Mouse (Mus musculus) CH12.LX (cell line): ENCODE measurements around the gene Trp53rka. TPM values are rescaled to one million over a fixed set of nuclear protein-coding genes. Genes with fewer than 3 reads are reported as not detected.

Source experiments
- DNase-seq: peaks from one replicate; pipeline ENCODE4 v3.0.0-alpha.2; 2013; ENCODE audit errors: extremely low read depth
- H3K27ac ChIP-seq: 2 replicates; pipeline ENCODE4 v1.5.1; 2012; ENCODE audit warnings: low read depth, mild to moderate bottlenecking, control low read depth, moderate library complexity; ENCODE audit not compliant: insufficient read depth
- H3K27me3 ChIP-seq: replicated peaks from 2 replicates; pipeline ENCODE3; 2012; ENCODE audit warnings: inconsistent platforms
- H3K36me3 ChIP-seq, 2 experiments: replicated peaks in 1 of 2; 2 replicates each; pipeline versions ENCODE3 to v1.6.1; 2012; ENCODE audit warnings: inconsistent platforms in 1 of 2, low read length in 1 of 2, mild to moderate bottlenecking in 1 of 2, mixed read lengths in 1 of 2, moderate library complexity in 1 of 2; ENCODE audit not compliant: control insufficient read depth in 1 of 2, insufficient read depth in 1 of 2
- H3K4me1 ChIP-seq, 2 experiments: 2 replicates each; pipeline ENCODE4 v1.6.1; 2012; ENCODE audit warnings: inconsistent platforms in 1 of 2, moderate library complexity in 1 of 2; ENCODE audit not compliant: insufficient read depth in 2 of 2, control insufficient read depth in 1 of 2
- H3K4me2 ChIP-seq: 2 replicates; pipeline ENCODE4 v1.6.1; 2012; ENCODE audit warnings: low read depth, mild to moderate bottlenecking, control low read depth; ENCODE audit not compliant: poor library complexity, insufficient read depth, severe bottlenecking
- H3K4me3 ChIP-seq, 3 experiments: fragments of 150-350 bp in 1 of 3; sonication (generic) in 1 of 3; replicated peaks in 1 of 3; 2 replicates each; pipeline versions ENCODE3 to v1.5.1; 2011 to 2012; ENCODE audit warnings: low read depth in 2 of 3, low read length in 2 of 3, mild to moderate bottlenecking in 2 of 3, moderate library complexity in 2 of 3, control low read depth in 1 of 3, improper control_type of control experiment in 1 of 3, inconsistent platforms in 1 of 3, mixed read lengths in 1 of 3; ENCODE audit not compliant: poor library complexity in 1 of 3
- H3K79me2 ChIP-seq: replicated peaks from 2 replicates; pipeline ENCODE4 v1.6.1; 2012; ENCODE audit warnings: mild to moderate bottlenecking, moderate library complexity; ENCODE audit not compliant: control insufficient read depth, poor library complexity, insufficient read depth, severe bottlenecking; ENCODE audit errors: extremely low read depth
- H3K9ac ChIP-seq: 2 replicates; pipeline ENCODE4 v1.6.1; 2012; ENCODE audit warnings: low read depth, mild to moderate bottlenecking, control low read depth, moderate library complexity; ENCODE audit not compliant: insufficient read depth
- H3K9me3 ChIP-seq: replicated peaks from 2 replicates; pipeline ENCODE3; 2012; ENCODE audit warnings: low read length, inconsistent platforms, mixed read lengths
- BHLHE40 ChIP-seq: IDR thresholded peaks from 2 replicates; pipeline ENCODE4 v1.6.1; 2011; ENCODE audit warnings: mild to moderate bottlenecking, low read depth, low read length, improper control_type of control experiment
- CHD1 ChIP-seq: IDR thresholded peaks from 2 replicates; pipeline ENCODE4 v1.6.1; 2012; ENCODE audit warnings: low read depth, low read length, improper control_type of control experiment, inconsistent platforms
- CHD2 ChIP-seq: IDR thresholded peaks from 2 replicates; pipeline ENCODE4 v1.6.1; 2011; ENCODE audit warnings: low read length, improper control_type of control experiment
- CTCF ChIP-seq, 2 experiments: IDR thresholded peaks in 1 of 2; conservative IDR thresholded peaks in 1 of 2; 2 replicates each; pipeline ENCODE4 v1.5.1; 2011 to 2012; ENCODE audit warnings: low read depth in 2 of 2, low read length in 2 of 2, improper control_type of control experiment in 1 of 2, inconsistent platforms in 1 of 2, mild to moderate bottlenecking in 1 of 2, moderate library complexity in 1 of 2
- E2F4 ChIP-seq: IDR thresholded peaks from 2 replicates; pipeline ENCODE4 v1.6.1; 2011; ENCODE audit warnings: low read depth, low read length, improper control_type of control experiment; ENCODE audit not compliant: insufficient replicate concordance
- HCFC1 ChIP-seq: IDR thresholded peaks from 2 replicates; pipeline ENCODE4 v1.6.1; 2012; ENCODE audit warnings: low read depth, mild to moderate bottlenecking, inconsistent platforms, low read length, improper control_type of control experiment
- IRF4 ChIP-seq: IDR thresholded peaks from 2 replicates; pipeline ENCODE4 v1.6.1; 2014; ENCODE audit warnings: low read depth, mild to moderate bottlenecking, inconsistent platforms, low read length, improper control_type of control experiment
- JUN ChIP-seq: IDR thresholded peaks from 2 replicates; pipeline ENCODE4 v1.6.1; 2011; ENCODE audit warnings: low read depth, mild to moderate bottlenecking, low read length, improper control_type of control experiment, moderate library complexity; ENCODE audit not compliant: insufficient read depth
- JUND ChIP-seq: conservative IDR thresholded peaks from 2 replicates; pipeline ENCODE4 v1.6.1; 2011; ENCODE audit warnings: low read depth, low read length, improper control_type of control experiment
- MAFK ChIP-seq: IDR thresholded peaks from 2 replicates; pipeline ENCODE4 v1.6.1; 2011; ENCODE audit warnings: low read length, improper control_type of control experiment; ENCODE audit not compliant: insufficient replicate concordance
- MYC ChIP-seq: IDR thresholded peaks from 2 replicates; pipeline ENCODE4 v1.6.1; 2011; ENCODE audit warnings: low read depth, mild to moderate bottlenecking, improper control_type of control experiment, low read length
- NRF1 ChIP-seq: IDR thresholded peaks from 2 replicates; pipeline ENCODE4 v1.6.1; 2014; ENCODE audit warnings: low read depth, mild to moderate bottlenecking, inconsistent platforms, low read length, improper control_type of control experiment, moderate library complexity
- POLR2A ChIP-seq: IDR thresholded peaks from 2 replicates; pipeline ENCODE4 v1.6.1; 2011; ENCODE audit warnings: low read depth, mild to moderate bottlenecking, improper control_type of control experiment, low read length
- RAD21 ChIP-seq: IDR thresholded peaks from 2 replicates; pipeline ENCODE4 v1.6.1; 2011; ENCODE audit warnings: low read depth, mild to moderate bottlenecking, low read length, improper control_type of control experiment, moderate library complexity
- SIN3A ChIP-seq: IDR thresholded peaks from 2 replicates; pipeline ENCODE4 v1.6.1; 2012; ENCODE audit warnings: low read length, improper control_type of control experiment, inconsistent platforms
- TBP ChIP-seq: conservative IDR thresholded peaks from 2 replicates; pipeline ENCODE4 v1.6.1; 2011; ENCODE audit warnings: low read depth, low read length, improper control_type of control experiment
- TCF12 ChIP-seq: IDR thresholded peaks from 2 replicates; pipeline ENCODE4 v1.6.1; 2014; ENCODE audit warnings: low read depth, mild to moderate bottlenecking, inconsistent platforms, low read length, improper control_type of control experiment
- USF1 ChIP-seq: IDR thresholded peaks from 2 replicates; pipeline ENCODE4 v1.6.1; 2014; ENCODE audit warnings: low read depth, mild to moderate bottlenecking, inconsistent platforms, low read length, improper control_type of control experiment
- dilution Hi-C: fragments of 300-500 bp; cut with MboI; formaldehyde crosslinking; loops from 2 replicates; pipeline ENCODE4 v1.14.3; 2020; ENCODE audit warnings: low sequenced_read_pairs; ENCODE audit not compliant: extremely low pct_unique_long_range_greater_than_20kb, extremely low pct_ligation_motif_present
- in situ Hi-C: fragments of 300-500 bp; cut with MboI; formaldehyde crosslinking; loops from 3 replicates; pipeline ENCODE4 v1.14.3; 2019; ENCODE audit warnings: low sequenced_read_pairs, low pct_ligation_motif_present, low pct_unique_long_range_greater_than_20kb, mixed read lengths
- polyA plus RNA-seq: library from polyadenylated mRNA; unstranded; fragments of >175 nt; gene quantifications from 2 replicates; pipeline ENCODE4 v1.2.1, GENCODE M21; 2012; ENCODE audit warnings: low read depth; ENCODE audit not compliant: insufficient read length
- total RNA-seq, 2 experiments: library from RNA; depleted of rRNA; stranded (reverse); fragments of 300-350 nt in 1 of 2; fragments of >200 nt in 1 of 2; gene quantifications; 2 replicates each; pipeline ENCODE4 v1.2.3; 2012 to 2014

The Trp53rka gene
- total and polyA plus RNA-seq, 3 experiments: 13.0 to 17.5 (median 16.0) TPM

- TF ChIP-seq JUND (no peak), USF1 (no peak), TBP (no peak), POLR2A (no peak), HCFC1 (no peak)
These were observed 36.0 kb upstream of the Trp53rka start (continued) for GRCm38 (mm10) chr2:165529106-165529505.

GRCm38 (mm10) chr2:165525609-165526008 is 32.5 kb upstream of the Trp53rka start:
- TF ChIP-seq CTCF (conservative IDR thresholded peaks at IDR 0.05 in 1 of 2, IDR thresholded peaks at IDR 0.05 in 1 of 2; ENCODE audit: low read depth in 2 of 2, low read length in 2 of 2) (peak in 1 of 2 experiments; percentile 44; a peak in 2 of 4 replicates), BHLHE40 (no peak), RAD21 (peak; percentile 28), TCF12 (no peak)
- Histone ChIP-seq H3K9ac (no peak overlapping the region), H3K36me3 (no peaks in the 10 kb centered on the region), H3K4me2 (no peak overlapping the region), H3K27ac (no peak overlapping the region), H3K27me3 (peaks cover 82% of the 10 kb centered on the region), H3K79me2 (no peaks in the 10 kb centered on the region), H3K4me3 (no peak overlapping the region), H3K9me3 (peaks cover 12% of the 10 kb centered on the region), H3K4me1 (peaks cover 0 to 4% of the 10 kb centered on the region in 2 experiments; a peak in 2 of 4 replicates)
- dilution Hi-C loops: no loop called here
- in situ Hi-C loops: loop anchor here (10.0 to 25.0 kb wide), 4 partner anchors 187 to 562 kb away; no protein-coding TSS in a partner anchor
- DNase-seq: no peak

GRCm38 (mm10) chr2:165515178-165515728 is 22.1 kb upstream of the Trp53rka start:
- no peak overlapping the region for H3K4me3 ChIP-seq
- in situ Hi-C loops: no loop called here
- H3K79me2 ChIP-seq: no peaks in the 10 kb centered on the region
- no peak overlapping the region for H3K27ac ChIP-seq
- no peak overlapping the region for H3K4me2 ChIP-seq
- no peaks in the 10 kb centered on the region for H3K9me3 ChIP-seq
- H3K9ac ChIP-seq: no peak overlapping the region
- no peak for DNase-seq
- H3K27me3 ChIP-seq: peaks cover 85% of the 10 kb centered on the region
- dilution Hi-C loops: no loop called here
- H3K4me1 ChIP-seq: no peaks in the 10 kb centered on the region
- no peaks in the 10 kb centered on the region for H3K36me3 ChIP-seq
- TF ChIP-seq MAFK (no peak), CHD1 (no peak), SIN3A (no peak), E2F4 (no peak), CHD2 (no peak), NRF1 (no peak), JUN (no peak), JUND (no peak), IRF4 (no peak), MYC (no peak)
